Mouse (Mus musculus) small intestine, adult 2 months (tissue): ENCODE data around the gene Cib4. TPM values are rescaled to one million over a fixed set of nuclear protein-coding genes. Genes with fewer than 3 reads are reported as not detected.

Experiments used
- H3K27ac ChIP-seq: fragments of 200-500 bp; 2 replicates; pipeline ENCODE4 v1.5.1; 2012; ENCODE audit warnings: low read depth, low read length, control low read depth, inconsistent platforms; ENCODE audit not compliant: insufficient read depth
- H3K27me3 ChIP-seq: fragments of 200-500 bp; 2 replicates; pipeline ENCODE4 v1.6.1; 2012; ENCODE audit warnings: mild to moderate bottlenecking, moderate library complexity, low read length, inconsistent platforms; ENCODE audit not compliant: control insufficient read depth, insufficient read depth
- H3K36me3 ChIP-seq: fragments of 200-500 bp; 2 replicates; pipeline ENCODE4 v1.6.1; 2012; ENCODE audit warnings: mild to moderate bottlenecking, low read length, control low read depth, inconsistent platforms; ENCODE audit not compliant: control insufficient read depth, insufficient read depth
- H3K4me1 ChIP-seq: fragments of 200-500 bp; 2 replicates; pipeline ENCODE4 v1.6.1; 2012; ENCODE audit warnings: low read length, inconsistent platforms, mixed read lengths; ENCODE audit not compliant: control insufficient read depth, insufficient read depth, insufficient read length
- H3K4me3 ChIP-seq: fragments of 200-500 bp; 2 replicates; pipeline ENCODE4 v1.5.1; 2012; ENCODE audit warnings: low read depth, mild to moderate bottlenecking, control low read depth, inconsistent platforms, low read length, moderate library complexity
- CTCF ChIP-seq: fragments of 200-500 bp; IDR thresholded peaks from 2 replicates; pipeline ENCODE4 v1.5.1; 2012; ENCODE audit warnings: low read depth, mild to moderate bottlenecking, control low read depth, inconsistent platforms, low read length, moderate library complexity, mixed read lengths; ENCODE audit not compliant: insufficient replicate concordance, insufficient read length; ENCODE audit errors: extremely low read depth
- POLR2A ChIP-seq: fragments of 200-500 bp; IDR thresholded peaks from 2 replicates; pipeline ENCODE4 v1.6.1; 2012; ENCODE audit warnings: low read depth, mild to moderate bottlenecking, control low read depth, inconsistent platforms, low read length, moderate library complexity
- WGBS: fragments of 180-500 bp; shearing (Covaris S2); methylation state at CpG from one replicate; pipeline ENCODE4 v1.1.7; 2018; 5-methylcytosine and 5-hydroxymethylcytosine counted together
- polyA plus RNA-seq: library from polyadenylated mRNA; depleted of rRNA; stranded (reverse); fragments of >200 nt; gene quantifications from 2 replicates; pipeline ENCODE4 v1.2.3, GENCODE M21; 2012

Gene Cib4
- polyA plus RNA-seq, 1 experiment, result not detected

- 39% methylated on average over 12 of the region's 12 CpGs for WGBS
- Histone ChIP-seq H3K36me3 (no peaks in the 10 kb centered on the region), H3K27ac (no peak overlapping the region)
Measured at GRCm38 (mm10) chr5:30525920-30526836, 19.5 kb downstream of the Cib4 start.

GRCm38 (mm10) chr5:30524213-30524612 lies 21.4 kb downstream of the Cib4 start:
- Histone ChIP-seq H3K27ac (no peak overlapping the region), H3K36me3 (no peaks in the 10 kb centered on the region), H3K27me3 (no peaks in the 10 kb centered on the region), H3K4me1 (no peaks in the 10 kb centered on the region), H3K4me3 (no peak overlapping the region)
- TF ChIP-seq CTCF, result no peak
- TF ChIP-seq POLR2A, result no peak
- 43% methylated on average over 3 of the region's 3 CpGs for WGBS

More at GRCm38 (mm10) chr5:30525920-30526836, 19.5 kb downstream of the Cib4 start:
- Histone ChIP-seq H3K27me3 (no peaks in the 10 kb centered on the region), H3K4me1 (no peaks in the 10 kb centered on the region), H3K4me3 (no peak overlapping the region)
- TF ChIP-seq POLR2A, result no peak
- TF ChIP-seq CTCF, result no peak

- TF ChIP-seq CTCF (no peak), POLR2A (no peak)
- no peaks in the 10 kb centered on the region for H3K27me3 ChIP-seq
- no peak overlapping the region for H3K27ac ChIP-seq
- WGBS, result 70% methylated on average over 3 of the region's 3 CpGs
- H3K36me3 ChIP-seq, result no peaks in the 10 kb centered on the region
- no peaks in the 10 kb centered on the region for H3K4me1 ChIP-seq
- no peak overlapping the region for H3K4me3 ChIP-seq
Measured at GRCm38 (mm10) chr5:30523131-30523530, 22.5 kb downstream of the Cib4 start.

GRCm38 (mm10) chr5:30522406-30522805 lies 23.2 kb downstream of the Cib4 start:
- TF ChIP-seq POLR2A (no peak), CTCF (no peak)
- Histone ChIP-seq H3K4me1 (no peaks in the 10 kb centered on the region), H3K36me3 (no peaks in the 10 kb centered on the region), H3K27me3 (no peaks in the 10 kb centered on the region), H3K27ac (no peak overlapping the region), H3K4me3 (no peak overlapping the region)
- WGBS, result 87% methylated on average over 8 of the region's 8 CpGs

GRCm38 (mm10) chr5:30520214-30520732 lies 25.4 kb downstream of the Cib4 start:
- Histone ChIP-seq H3K27me3 (no peaks in the 10 kb centered on the region), H3K4me1 (no peaks in the 10 kb centered on the region), H3K27ac (0 out of 2 replicates have a peak overlapping the region, but pooled peaks have one; percentile 12), H3K4me3 (no peak overlapping the region), H3K36me3 (no peaks in the 10 kb centered on the region)
- 60% methylated on average over 10 of the region's 10 CpGs for WGBS
- no peak for TF ChIP-seq POLR2A
- no peak for TF ChIP-seq CTCF

- TF ChIP-seq CTCF (no peak), POLR2A (no peak)
- Histone ChIP-seq H3K27ac (no peak overlapping the region), H3K4me3 (no peak overlapping the region), H3K27me3 (no peaks in the 10 kb centered on the region), H3K4me1 (no peaks in the 10 kb centered on the region), H3K36me3 (no peaks in the 10 kb centered on the region)
- 65% methylated on average over 7 of the region's 7 CpGs for WGBS
Measured at GRCm38 (mm10) chr5:30519494-30519893, 26.1 kb downstream of the Cib4 start.

- TF ChIP-seq CTCF (no peak), POLR2A (no peak)
- Histone ChIP-seq H3K36me3 (no peaks in the 10 kb centered on the region), H3K4me1 (no peaks in the 10 kb centered on the region), H3K27me3 (no peaks in the 10 kb centered on the region; the same call in 1 of the 2 replicates), H3K27ac (no peak overlapping the region), H3K4me3 (no peak overlapping the region)
- 71% methylated on average over 6 of the region's 6 CpGs for WGBS
Measured at GRCm38 (mm10) chr5:30518547-30518946, 27.1 kb downstream of the Cib4 start.
